Mouse (Mus musculus) cortical plate, adult 2 months (tissue): ENCODE results near the gene Suclg2.

ENCODE experiments used
- CTCF ChIP-seq: fragments of 200-500 bp; IDR thresholded peaks from 2 replicates; pipeline ENCODE4 v1.5.1; 2011; ENCODE audit warnings: mild to moderate bottlenecking, control low read depth, low read length; ENCODE audit not compliant: insufficient read depth; ENCODE audit errors: extremely low read depth
- POLR2A ChIP-seq: fragments of 200-500 bp; IDR thresholded peaks from 2 replicates; pipeline ENCODE4 v1.6.1; 2011; ENCODE audit warnings: mild to moderate bottlenecking, low read length, control low read depth; ENCODE audit not compliant: insufficient read depth; ENCODE audit errors: extremely low read depth

GRCm38 (mm10) chr6:95596766-95597750, 121.5 kb downstream of the Suclg2 start:
- no peak for TF ChIP-seq CTCF
- TF ChIP-seq POLR2A = no peak
